Mouse (Mus musculus) heart, postnatal 14 days (tissue): ENCODE data around the gene Fam45a. TPM values are rescaled to one million over a fixed set of nuclear protein-coding genes. Genes with fewer than 3 reads are reported as not detected.

Experiments
- DNase-seq, 2 experiments: peaks; one replicate each; pipeline ENCODE4 v3.0.0; 2021 to 2022
- intact Hi-C: fragments of 180-260 bp; cut with DNase I; formaldehyde crosslinking; loops from one replicate; pipeline ENCODE4 v1.15.1; 2025
- long read RNA-seq, 2 experiments: library from polyadenylated mRNA; stranded (forward); transcript quantifications; one replicate each; pipeline ENCODE4 v2.0.0; 2021
- total RNA-seq, 2 experiments: library from RNA; stranded (reverse); gene quantifications; 2 replicates each; pipeline ENCODE4 v1.2.3; 2021

The Fam45a gene
- total RNA-seq = 10 to 100 TPM; 15.4 to 16.9 TPM
- long read RNA-seq, experiment 1, transcript Fam45a-201 (9 exons, 2,307 nt) = major isoform, 14 of 25 reads
- long read RNA-seq, experiment 1, partial matches to known transcripts = 0 of 25 reads
- long read RNA-seq, experiment 1, other reads (novel, unspliced or antisense) = 6 of 25 reads
- long read RNA-seq, experiment 2, transcript Fam45a-201 (9 exons, 2,307 nt) = major isoform, 18 of 22 reads
- long read RNA-seq, experiment 2, partial matches to known transcripts = 0 of 22 reads
- long read RNA-seq, experiment 2, other reads (novel, unspliced or antisense) = 3 of 22 reads

DNA sequence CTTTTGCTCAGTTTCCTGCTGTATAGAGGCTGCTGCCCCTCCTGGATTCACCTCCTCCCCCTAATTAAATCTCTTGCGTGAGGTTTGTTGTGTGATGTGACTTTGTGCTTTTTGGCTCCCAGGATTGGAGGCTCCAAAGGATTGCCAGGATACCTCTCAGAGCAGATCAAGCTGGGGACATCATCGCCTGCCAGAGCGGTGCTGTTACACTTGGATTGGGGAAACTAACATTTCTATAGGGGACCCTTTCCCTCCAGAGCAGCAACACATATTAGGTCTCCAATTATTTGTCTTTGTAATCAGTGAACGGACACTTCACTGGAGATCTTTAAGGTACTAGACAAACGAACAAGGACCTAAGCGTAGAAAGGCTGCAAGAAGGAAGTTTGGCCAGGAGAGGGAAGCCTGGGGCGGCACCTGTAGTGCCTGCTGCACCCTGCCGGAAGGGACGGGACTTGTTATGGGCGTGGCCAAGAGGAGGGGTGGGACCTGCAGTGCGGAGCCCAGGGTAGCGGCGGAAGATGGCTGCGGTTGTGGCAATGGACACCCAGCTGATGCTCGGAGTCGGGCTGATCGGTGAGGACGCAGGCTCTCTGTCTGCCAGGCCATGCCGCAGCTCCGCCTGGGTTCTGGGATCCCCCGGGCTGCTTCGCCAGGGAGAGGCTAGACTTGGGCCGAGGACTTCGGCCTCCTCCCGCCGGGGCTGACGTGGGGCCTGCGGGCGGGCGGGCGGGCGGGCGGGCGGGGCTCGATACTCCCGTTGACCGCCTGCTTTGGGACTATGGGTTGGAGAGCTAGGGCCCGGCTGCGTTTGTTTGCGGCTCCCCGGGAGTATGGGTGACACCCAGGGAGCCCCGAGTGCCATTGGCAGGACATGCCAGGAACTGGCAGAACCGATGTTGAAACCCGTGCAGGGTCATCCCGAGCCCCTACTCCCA is at the start of gene Fam45a:
TSS of gene Fam45a (plus strand) at position 488 of the 938 bp plus-strand sequence.
- DNase-seq = peak; percentile 89 to 93
- intact Hi-C loops = loop anchor here (2.0 kb wide), 1 partner anchor 21 kb away; the partner anchor contains the start of gene Eif3a

DNA sequence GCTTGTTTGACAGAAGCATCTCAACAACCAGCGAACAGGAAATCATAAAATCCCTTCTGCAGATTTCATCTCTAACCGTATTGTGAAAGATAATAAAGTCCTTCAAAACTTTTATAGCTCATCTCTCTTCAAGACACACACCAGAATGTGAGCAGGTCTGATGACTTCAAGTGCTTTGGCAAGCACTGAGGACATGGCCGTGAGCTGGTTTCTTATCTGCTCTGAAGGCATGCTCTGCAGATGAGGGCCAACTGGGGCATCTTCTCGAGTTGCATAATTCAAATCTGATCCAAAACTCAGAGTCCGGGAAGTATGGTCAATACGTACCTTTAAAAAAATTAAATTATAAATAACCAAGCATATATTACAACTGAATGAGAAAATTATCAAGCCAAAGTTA is 38.0 kb upstream of the Fam45a start:
- intact Hi-C loops = no loop called here
- no peak for DNase-seq

DNA sequence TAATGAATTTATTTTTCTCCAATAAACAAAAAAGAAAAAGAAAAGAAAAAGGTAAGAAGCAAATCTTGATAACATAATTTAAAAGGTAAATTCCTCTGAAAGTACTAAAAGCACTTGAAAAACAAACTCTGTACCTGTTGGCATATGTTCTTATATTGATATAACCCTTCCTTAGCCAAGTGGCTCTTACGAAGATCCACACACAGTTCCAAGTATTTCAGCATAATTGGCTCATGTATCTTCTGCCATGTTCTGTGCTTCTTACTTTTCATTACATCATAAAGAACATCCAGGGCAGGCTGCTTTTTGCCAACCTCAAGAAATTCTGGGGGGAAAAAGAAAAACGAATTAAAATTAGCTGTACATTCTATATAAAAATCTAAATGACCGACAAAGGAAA is 29.4 kb upstream of the Fam45a start:
- no peak for DNase-seq
- intact Hi-C loops = no loop called here

DNA sequence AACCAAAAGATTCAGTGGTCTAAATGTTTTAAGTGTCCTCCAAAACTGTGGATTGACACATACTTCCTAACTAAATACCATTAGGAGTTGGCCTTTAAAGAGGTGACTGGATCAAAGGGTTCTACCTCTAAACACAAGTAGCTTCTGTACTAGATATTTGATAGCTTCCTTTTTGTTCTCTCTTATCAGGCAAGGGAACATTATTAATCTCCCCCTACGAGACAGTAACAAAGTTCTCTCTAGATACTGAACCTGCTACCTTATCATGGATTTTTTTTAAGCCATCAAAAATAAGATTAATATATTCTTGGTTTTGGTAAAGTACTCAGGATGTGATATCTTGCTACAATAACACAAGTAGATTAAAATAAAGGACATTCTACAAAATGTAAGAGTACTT is 26.7 kb upstream of the Fam45a start:
- no peak for DNase-seq
- intact Hi-C loops = no loop called here

DNA sequence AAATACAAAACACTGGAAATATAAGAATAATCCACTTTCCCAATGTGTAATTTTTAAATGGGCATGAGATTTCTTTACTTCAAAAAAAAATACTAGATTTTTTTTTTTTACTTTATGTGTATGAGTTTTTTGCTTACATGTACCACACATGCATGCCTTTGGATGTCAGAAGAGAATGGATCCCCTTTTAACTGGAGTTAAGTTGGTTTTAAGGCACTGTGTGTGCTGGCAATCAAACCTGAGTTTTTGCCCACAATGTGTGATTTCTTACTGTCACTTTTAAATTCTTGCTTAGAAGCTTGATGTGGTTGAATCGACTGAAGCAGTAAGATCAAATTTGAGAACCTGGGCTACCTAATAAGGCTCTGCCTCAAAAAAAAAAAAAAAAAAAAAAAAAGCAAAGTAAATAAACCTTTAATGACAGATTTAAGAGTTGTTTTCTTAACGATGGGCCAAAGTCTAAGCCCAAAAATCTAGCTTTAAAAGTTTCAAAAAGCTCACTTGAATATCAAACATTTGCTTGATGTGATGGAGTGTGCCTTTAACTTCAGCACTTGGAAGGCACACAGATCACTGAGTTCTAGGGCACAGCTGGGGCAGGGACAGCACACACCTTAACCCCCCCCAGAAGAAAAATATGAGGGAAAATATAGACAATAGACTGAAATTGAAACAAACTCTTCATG is 23.8 kb upstream of the Fam45a start:
- intact Hi-C loops = no loop called here
- no peak for DNase-seq

DNA sequence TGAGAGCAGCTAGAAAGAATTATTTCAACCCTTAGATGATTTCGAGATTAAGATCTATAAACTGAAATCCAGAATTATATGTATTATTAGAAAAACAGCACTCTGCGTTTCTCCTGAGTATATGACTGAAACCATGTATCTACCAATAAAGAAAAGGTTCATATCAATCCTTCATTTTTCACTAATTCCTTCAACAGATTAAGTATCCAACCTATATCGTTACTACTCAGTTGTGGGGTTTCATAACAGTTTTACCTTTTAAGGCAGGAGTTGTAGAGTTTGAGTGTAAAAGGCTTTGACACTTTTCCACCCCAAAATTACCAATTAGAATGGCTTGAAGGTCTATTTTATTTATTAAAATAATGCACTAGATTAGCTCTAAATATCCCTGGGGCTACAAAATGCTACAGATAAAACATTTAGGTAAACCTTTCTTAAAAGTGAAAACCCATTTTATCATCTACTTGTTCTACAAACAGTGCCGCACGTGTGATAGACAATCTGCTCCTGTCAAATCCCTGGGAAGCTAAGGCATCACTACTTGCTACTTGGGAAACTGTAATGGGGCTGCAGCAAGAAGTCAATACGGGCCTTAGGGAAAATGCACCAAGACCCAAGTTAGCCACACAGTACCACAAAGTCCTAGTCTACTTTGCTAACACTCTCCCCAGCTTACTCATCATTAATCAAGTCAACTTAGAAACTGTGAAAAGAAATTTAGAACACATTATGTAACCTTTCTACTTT is 23.0 kb upstream of the Fam45a start:
- intact Hi-C loops = no loop called here
- no peak for DNase-seq

DNA sequence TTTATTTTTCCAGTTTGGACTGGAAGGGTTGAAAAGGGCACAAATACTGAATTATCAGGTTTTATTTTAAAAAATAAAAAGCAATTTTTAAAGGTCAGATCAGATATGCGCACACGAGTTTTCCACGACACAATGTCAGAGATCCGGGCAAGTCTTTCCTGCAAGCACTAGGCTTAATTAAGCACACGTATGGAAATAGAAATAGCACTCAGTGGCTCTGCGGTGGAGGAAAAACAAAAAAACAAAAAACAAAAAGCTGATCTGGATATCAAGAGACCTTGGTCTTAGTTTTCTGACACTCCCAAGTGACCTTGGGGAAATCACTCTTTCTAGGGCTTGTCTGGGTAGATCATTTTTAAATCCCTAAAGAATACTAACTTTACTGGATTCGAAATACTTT is 21.9 kb upstream of the Fam45a start:
- no peak for DNase-seq
- intact Hi-C loops = no loop called here

DNA sequence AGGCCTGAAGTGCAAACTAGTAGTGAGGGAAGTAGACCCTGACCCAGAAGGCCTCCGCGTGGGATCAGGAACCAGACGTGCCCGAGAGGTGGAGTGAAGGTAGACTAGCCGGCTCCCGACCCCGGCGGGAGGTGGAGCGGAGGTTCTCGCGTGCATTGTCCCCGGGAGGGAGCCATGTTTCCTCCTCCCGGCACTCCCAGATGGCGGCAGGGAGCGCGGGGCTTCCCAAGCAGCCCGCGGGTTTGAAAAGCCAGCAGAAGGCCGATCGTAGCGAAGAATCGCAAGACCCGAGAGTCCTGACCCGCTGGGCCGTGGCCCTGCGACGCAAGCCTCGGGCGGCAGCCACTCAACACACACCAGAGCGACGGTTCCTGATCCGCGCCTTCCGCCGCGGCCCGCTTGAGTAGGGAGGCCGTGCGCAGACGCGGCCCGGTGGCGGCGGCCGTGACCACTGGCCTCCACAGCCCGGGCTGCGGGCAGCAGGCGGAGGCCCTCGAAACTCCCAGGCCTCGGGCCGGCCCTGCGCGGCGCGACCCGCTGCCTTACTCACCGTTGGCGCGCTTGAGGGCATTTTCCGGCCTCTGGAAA is 21.4 kb upstream of the Fam45a start:
- DNase-seq = peak; percentile 60 to 71
- intact Hi-C loops = loop anchor here (2.0 to 5.0 kb wide), 2 partner anchors 21 to 72 kb away; partner anchors contain the start of genes Fam45a and Sfxn4

DNA sequence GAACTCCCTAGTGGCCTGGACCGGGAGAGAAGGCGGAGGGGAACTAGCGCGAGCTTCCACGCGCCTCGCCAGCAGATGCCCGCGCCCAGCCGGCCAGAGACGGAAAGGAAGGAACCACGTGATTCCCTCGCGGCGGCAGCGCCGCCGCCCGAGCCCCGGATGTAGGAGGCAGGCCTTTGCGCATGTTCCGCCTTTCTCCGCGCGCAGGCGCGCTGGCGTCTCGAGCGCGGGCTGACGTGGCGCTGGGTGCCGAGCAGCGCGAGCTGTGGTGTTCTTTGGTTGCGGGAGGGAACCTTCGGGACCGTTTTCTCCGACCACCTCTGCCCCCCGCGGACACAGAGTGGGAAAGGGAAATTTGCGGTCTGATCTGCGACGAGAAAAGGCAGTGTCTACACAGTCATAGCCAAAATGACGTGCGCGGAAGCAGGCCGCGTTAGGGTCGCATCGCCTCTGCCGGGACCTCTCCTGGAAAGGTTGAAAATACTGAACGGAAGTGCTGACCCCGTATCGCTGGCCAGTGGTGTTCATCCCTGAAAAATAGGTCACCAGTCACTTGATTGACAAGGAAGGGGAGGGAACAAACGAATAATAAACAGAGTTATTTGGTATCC is 20.7 kb upstream of the Fam45a start, which contains the start of gene Eif3a:
TSS of gene Eif3a (minus strand) at position 108 of the 611 bp plus-strand sequence.
- intact Hi-C loops = loop anchor here (2.0 to 5.0 kb wide), 2 partner anchors 20 to 72 kb away; partner anchors contain the start of genes Fam45a and Sfxn4
- DNase-seq = peak; percentile 96 to 97

DNA sequence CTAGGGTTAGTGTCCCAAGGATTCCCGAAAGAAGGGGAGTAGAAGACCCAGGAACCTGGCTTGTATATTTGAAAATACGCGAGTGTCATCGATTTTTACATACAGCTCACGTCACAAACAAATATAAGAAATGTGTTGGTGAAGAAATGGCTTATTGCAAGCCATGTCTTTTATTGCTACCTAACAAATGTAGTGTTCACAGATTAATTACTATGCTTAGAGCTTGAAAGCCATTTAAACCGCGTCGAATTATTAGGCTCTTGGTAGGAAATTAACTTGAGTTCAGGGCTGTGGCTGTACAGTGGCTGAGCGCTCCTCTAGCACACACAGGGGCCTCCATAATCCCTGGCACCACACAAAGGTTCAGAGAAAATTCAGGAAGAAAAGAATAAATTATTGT is 20.2 kb upstream of the Fam45a start:
- intact Hi-C loops = loop anchor here (2.0 to 5.0 kb wide), 2 partner anchors 20 to 71 kb away; partner anchors contain the start of genes Fam45a and Sfxn4
- DNase-seq = no peak

DNA sequence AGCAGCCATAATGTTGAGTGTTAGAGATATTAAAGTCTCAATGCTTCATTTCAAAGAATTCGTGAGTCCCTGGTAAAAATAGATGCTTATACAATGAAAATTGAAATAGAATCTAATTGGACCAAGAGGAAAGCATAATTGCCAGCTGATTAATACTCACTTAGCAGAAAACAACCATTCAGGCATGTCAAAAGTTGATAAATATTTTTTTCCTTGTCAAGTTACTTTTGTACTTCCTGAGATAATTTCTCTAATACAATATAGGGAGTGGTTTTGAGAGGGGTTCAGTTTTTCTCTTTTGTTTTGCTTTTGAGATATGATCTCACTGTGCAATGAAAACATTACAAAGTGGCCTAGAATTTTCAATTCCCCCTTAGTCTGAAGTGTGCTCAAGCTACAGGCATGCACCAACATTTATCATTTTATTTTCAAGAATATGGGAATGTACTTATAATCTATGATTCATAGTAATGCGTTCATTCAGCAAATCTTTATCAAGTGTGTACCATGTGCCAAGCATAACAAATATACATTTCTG is 18.1 kb upstream of the Fam45a start:
- intact Hi-C loops = loop anchor here (5.0 kb wide), 1 partner anchor 69 kb away; the partner anchor contains the start of gene Sfxn4
- DNase-seq = no peak

DNA sequence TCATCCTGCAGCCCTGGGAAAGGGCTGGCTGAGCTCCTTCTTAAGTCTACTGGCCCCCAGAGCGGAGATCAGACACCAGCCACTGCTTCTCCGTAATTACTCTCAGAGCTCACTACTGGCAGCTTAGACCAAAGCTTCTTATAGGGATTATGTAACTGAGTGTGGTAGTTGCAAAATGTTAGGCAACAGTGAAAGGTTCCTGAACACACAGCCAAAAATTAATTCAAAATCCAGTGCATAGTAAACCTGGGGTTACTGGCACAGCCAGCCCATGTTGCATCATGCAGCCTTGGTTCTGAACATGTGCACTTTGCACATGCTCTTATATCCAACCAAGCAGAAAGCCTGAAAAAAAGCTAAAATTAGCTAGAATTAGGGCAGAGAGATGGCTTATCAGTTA is 16.1 kb upstream of the Fam45a start:
- intact Hi-C loops = no loop called here
- DNase-seq = no peak

DNA sequence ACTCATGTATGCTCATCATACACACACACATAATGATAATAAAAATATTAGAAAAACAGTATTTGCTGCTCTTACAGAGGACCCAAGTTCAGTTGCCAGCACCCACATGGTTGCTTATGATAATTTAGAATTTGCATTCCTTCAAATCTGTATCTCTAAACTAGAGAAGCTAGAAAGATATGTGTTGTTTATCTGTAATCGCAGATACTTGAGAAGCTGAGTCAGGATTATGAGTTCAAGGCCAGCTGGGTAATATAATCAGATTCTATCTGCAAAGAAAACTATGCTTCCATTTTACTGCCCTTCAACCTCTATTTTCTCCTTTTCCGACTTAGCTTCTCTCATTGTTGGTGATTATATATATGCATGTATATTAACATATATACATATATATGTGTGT is 14.0 kb upstream of the Fam45a start:
- intact Hi-C loops = no loop called here
- DNase-seq = no peak

DNA sequence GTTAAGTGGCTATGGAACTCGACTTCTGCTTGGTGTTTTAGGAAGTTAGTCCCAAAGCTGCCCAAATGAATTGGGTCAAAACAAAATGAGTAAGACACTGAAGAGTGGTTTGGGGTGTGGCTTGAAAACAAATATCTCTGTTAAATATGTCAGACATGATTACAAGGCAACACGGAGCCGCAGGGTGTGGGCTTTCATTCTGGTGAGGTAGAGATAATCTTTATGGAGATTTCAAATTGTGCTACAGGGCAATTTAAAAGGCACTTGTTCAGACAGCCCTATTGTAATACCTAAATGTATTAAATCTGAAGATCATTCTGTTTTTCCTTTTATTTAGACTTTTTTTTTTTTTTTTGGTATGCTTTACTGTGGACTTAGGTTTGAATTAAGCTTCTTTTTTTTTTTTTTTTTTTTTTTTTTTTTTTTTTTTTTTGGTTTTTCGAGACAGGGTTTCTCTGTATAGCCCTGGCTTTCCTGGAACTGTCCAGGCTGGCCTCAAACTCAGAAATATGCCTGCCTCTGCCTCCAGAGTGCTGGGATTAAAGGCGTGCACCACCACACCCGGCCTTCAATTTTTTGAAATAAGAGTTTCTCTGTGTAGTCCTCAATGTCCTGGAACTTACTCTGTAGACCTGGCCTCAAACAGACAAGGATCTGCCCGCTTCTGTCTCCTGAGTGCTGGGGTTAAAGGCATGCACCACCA is 11.4 kb upstream of the Fam45a start:
- DNase-seq = no peak
- intact Hi-C loops = no loop called here

DNA sequence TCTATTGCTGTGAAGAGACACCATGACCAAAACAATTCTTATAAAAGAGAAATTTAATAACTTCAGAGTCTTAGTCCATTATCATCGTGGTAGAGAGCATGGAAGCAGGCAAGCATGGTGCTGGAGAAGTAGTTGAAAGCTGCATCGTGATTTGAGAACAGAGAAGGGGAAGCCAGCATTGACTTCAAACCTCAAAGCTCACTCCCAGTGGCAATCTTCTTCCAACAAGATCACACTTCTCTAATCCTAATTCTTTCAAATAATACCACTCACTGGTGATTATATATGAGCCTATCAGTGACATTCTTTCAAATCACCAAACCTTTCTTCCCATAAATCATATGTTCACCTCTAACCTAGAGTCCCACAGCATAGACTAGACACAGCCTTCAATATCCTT is 6.5 kb upstream of the Fam45a start:
- no peak for DNase-seq
- intact Hi-C loops = no loop called here

DNA sequence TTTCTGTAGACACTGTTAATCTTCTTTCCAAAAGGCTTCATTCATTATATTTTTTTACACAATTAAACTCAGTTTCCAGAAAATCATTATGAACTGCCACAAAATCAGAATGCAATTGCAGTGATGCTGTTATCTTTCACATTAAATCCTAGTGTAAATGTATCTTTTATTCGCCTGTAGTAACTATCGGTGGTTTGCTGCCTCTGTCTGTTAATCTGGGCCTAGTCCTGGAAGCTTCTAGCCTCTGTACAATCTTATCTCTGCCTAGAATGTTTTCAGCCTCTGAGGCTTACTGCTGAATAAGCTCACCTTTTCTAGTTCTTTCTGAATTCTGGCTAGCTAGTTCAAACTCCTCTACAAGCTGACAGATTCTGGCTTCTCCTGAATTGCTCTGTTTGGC is 1.5 kb upstream of the Fam45a start:
- no peak for DNase-seq
- intact Hi-C loops = loop anchor here (2.0 kb wide), 1 partner anchor 19 kb away; the partner anchor contains the start of gene Eif3a

DNA sequence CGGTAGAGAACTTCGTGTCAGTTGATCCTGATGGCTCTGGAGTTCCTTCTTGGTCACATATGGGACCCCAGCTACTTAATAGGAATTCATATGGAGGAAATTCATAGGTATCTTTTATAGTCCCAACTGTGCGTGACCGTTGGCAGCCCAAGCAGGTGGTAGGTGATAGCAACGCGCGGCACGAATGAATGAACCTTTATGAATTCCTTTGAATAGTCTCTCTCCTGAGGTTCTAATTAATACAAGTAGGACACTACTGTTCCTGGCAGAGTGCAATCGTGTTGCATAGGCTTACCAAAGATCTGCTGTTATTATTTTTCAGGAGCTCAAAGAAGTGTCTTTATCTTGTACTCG is 628 bp downstream of the Fam45a start:
- intact Hi-C loops = no loop called here
- DNase-seq = no peak

DNA sequence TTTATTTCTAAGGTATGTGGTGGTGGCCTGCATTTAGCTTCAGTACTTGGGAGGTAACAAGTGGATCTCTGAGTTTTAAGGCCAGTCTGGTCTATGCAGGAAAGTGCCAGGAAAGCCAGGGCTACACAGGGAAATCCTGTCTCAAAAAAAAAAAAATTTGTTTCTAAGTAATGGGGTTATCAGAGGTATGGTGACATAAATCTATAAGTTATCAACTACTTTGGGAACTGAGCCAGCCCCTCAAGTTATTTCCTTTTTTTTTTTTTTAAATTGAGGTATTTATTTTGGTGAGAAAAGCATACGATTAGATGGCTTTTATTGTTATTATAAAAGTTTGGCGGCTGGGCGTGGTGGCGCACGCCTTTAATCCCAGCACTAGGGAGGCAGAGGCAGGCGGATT is 1.7 kb downstream of the Fam45a start:
- no peak for DNase-seq
- intact Hi-C loops = no loop called here
